8 mouse cellular contexts compared by ENCODE assay signal in the genomic region with DNA sequence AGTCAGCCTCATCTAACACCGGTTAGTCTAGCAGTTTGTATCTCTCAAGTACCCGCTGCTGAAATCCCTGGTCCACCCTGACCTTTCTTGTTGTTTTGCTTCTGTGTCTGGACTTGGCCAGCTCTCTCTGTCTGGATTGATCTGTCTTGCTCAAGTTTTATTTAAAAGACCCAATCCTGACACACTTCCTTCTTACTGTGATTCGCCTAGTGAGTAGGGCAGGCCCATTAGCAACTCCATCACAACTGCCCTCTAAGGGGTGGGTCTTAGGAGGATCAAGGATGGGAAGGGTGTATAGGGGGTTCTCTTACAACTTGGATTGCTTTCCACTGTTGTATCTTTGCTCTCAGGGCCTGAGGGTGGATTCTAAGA. TPM values are rescaled to one million over a fixed set of nuclear protein-coding genes. Genes with fewer than 3 reads are reported as not detected.
DNase-seq lines count a peak whose midpoint lies in the region; ATAC-seq and TF ChIP-seq lines count a peak whose summit lies in the region.

No protein-coding gene starts in this region.

- no peaks in the 10 kb centered on the region for H3K4me1 ChIP-seq in cerebellum, adult 2 months (ENCODE audit: control insufficient read depth, insufficient read depth, low read length)
- H3K4me1 ChIP-seq in embryonic fibroblast, embryonic 13.5 days (ENCODE audit: control insufficient read depth, insufficient read depth, low read length), result peaks cover 4% of the 10 kb centered on the region; the same call in 1 of the 2 replicates
- H3K4me1 ChIP-seq in hindbrain, embryonic 16.5 days (ENCODE audit: control insufficient read depth, insufficient read depth, low read depth, low read length), result peaks cover 14% of the 10 kb centered on the region
- H3K4me1 ChIP-seq in liver, embryonic 14.5 days (replicated peaks; ENCODE audit: control insufficient read depth in 2 of 2, insufficient read depth in 2 of 2, low read length in 1 of 2), result peaks cover 0 to 10% of the 10 kb centered on the region in 2 experiments; a peak in 2 of 4 replicates
- 0 out of 2 replicates have a peak, but pooled peaks cover 5% of the 10 kb centered on the region for H3K4me1 ChIP-seq in olfactory bulb, adult 2 months (ENCODE audit: control insufficient read depth, insufficient read depth, low read length)

- H3K27me3 ChIP-seq in cerebellum, adult 2 months (ENCODE audit: control insufficient read depth, insufficient read depth, low read length), result no peaks in the 10 kb centered on the region
- no peaks in the 10 kb centered on the region for H3K27me3 ChIP-seq in hindbrain, embryonic 16.5 days (replicated peaks; ENCODE audit: control insufficient read depth, insufficient read depth, low read length)
- H3K27me3 ChIP-seq in liver, embryonic 14.5 days (ENCODE audit: control insufficient read depth, insufficient read depth, low read length), result peaks cover 18% of the 10 kb centered on the region

- TF ChIP-seq POLR2A in cerebellum, adult 2 months (IDR thresholded peaks at IDR 0.05; ENCODE audit: borderline replicate concordance, insufficient read depth, low read length), result no peak
- TF ChIP-seq POLR2A in embryonic fibroblast, embryonic 13.5 days (IDR thresholded peaks at IDR 0.05; ENCODE audit: low read depth, low read length), result no peak; the same call in 1 of the 2 replicates
- no peak for TF ChIP-seq POLR2A in olfactory bulb, adult 2 months (IDR thresholded peaks at IDR 0.05; ENCODE audit: insufficient read depth, low read depth, low read length)

- peak overlapping the region; percentile 92 for H3K4me2 ChIP-seq in hindbrain, embryonic 16.5 days (ENCODE audit: low read length)
- H3K4me2 ChIP-seq in liver, embryonic 14.5 days (ENCODE audit: low read depth), result peak overlapping the region; percentile 52; the same call in 1 of the 2 replicates

- WGBS in cerebellum, adult 2 months, result 88% methylated on average over 3 of the region's 3 CpGs
- 76% methylated on average over 3 of the region's 3 CpGs for WGBS in hindbrain, embryonic 16.5 days
- WGBS in liver, embryonic 14.5 days (ENCODE audit: insufficient replicate concordance), result 62% methylated on average over 3 of the region's 3 CpGs
- 79% methylated on average over 3 of the region's 3 CpGs for WGBS in olfactory bulb, adult 2 months

- peak; percentile 74 for ATAC-seq in hindbrain, embryonic 16.5 days
- ATAC-seq in liver, embryonic 14.5 days (ENCODE audit: insufficient read depth), result 0 out of 2 replicates have a peak, but pooled peaks have one; percentile 23
- no peak for ATAC-seq in cerebellum, adult (ENCODE audit: insufficient number of reproducible peaks, low FRiP score, low TSS enrichment)

- H3K27ac ChIP-seq in cerebellum, adult 2 months (ENCODE audit: insufficient read depth, low read length), result no peak overlapping the region
- peak overlapping the region; percentile 74 for H3K27ac ChIP-seq in embryonic fibroblast, embryonic 13.5 days (ENCODE audit: insufficient read depth, low read length)
- peak overlapping the region; percentile 44 for H3K27ac ChIP-seq in hindbrain, embryonic 16.5 days (ENCODE audit: low read depth, low read length)
- no peak overlapping the region for H3K27ac ChIP-seq in liver, embryonic 14.5 days
- 0 out of 2 replicates have a peak overlapping the region, but pooled peaks have one; percentile 9 for H3K27ac ChIP-seq in olfactory bulb, adult 2 months (ENCODE audit: insufficient read depth, low read depth, low read length)

- H3K36me3 ChIP-seq in hindbrain, embryonic 16.5 days (ENCODE audit: control insufficient read depth, insufficient read depth, low read length), result no peaks in the 10 kb centered on the region
- H3K36me3 ChIP-seq in liver, embryonic 14.5 days (replicated peaks; ENCODE audit: control insufficient read depth, insufficient read depth, low read depth), result no peaks in the 10 kb centered on the region

- TF ChIP-seq EP300 in liver, embryonic 14.5 days (IDR thresholded peaks at IDR 0.05; ENCODE audit: low read depth), result no peak

- H3K9ac ChIP-seq in hindbrain, embryonic 16.5 days (ENCODE audit: low read depth, low read length), result peak overlapping the region; percentile 78
- no peak overlapping the region for H3K9ac ChIP-seq in liver, embryonic 14.5 days (replicated peaks)

- TF ChIP-seq CTCF in cerebellum, adult 2 months (IDR thresholded peaks at IDR 0.05; ENCODE audit: borderline replicate concordance, insufficient read depth, low read depth, low read length), result no peak
- no peak for TF ChIP-seq CTCF in embryonic fibroblast, embryonic 13.5 days (IDR thresholded peaks at IDR 0.05; ENCODE audit: borderline replicate concordance, insufficient read depth, low read length)
- no peak for TF ChIP-seq CTCF in liver, embryonic 14.5 days (IDR thresholded peaks at IDR 0.05; ENCODE audit: low read depth)
- TF ChIP-seq CTCF in olfactory bulb, adult 2 months (IDR thresholded peaks at IDR 0.05; ENCODE audit: insufficient read depth, low read depth, low read length), result no peak

- peak in 1 of 2 experiments; percentile 15 for DNase-seq in cerebellum, adult 2 months
- DNase-seq in cerebellum, adult 9-11 months, result no peak
- no peak for DNase-seq in liver, embryonic 14.5 days (ENCODE audit: low read depth in 3 of 3, low spot score in 3 of 3)
- no peak for DNase-seq in spleen, postnatal 14 days (ENCODE audit: low spot score in 2 of 2)

- H3K9me3 ChIP-seq in hindbrain, embryonic 16.5 days (ENCODE audit: control insufficient read depth, low read length), result no peaks in the 10 kb centered on the region
- no peaks in the 10 kb centered on the region for H3K9me3 ChIP-seq in liver, embryonic 14.5 days (ENCODE audit: control insufficient read depth, low read length)

- peak overlapping the region; percentile 44 for H3K4me3 ChIP-seq in cerebellum, adult 2 months (replicated peaks; ENCODE audit: insufficient read depth, low read depth, low read length)
- peak overlapping the region; percentile 35 for H3K4me3 ChIP-seq in embryonic fibroblast, embryonic 13.5 days (ENCODE audit: insufficient read depth, low read length)
- peak overlapping the region; percentile 52 for H3K4me3 ChIP-seq in hindbrain, embryonic 16.5 days (ENCODE audit: low read length)
- peak overlapping the region; percentile 15 to 37; a peak in 2 of 4 replicates for H3K4me3 ChIP-seq in liver, embryonic 14.5 days (ENCODE audit: insufficient read depth in 1 of 2, low read depth in 2 of 2, low read length in 2 of 2)
- H3K4me3 ChIP-seq in olfactory bulb, adult 2 months (ENCODE audit: insufficient read depth, low read depth, low read length), result peak overlapping the region; percentile 55; the same call in 1 of the 2 replicates

RNA-seq across cellular contexts. Expression of a gene that starts 1.0 kb away (rescaled TPM):
- 7.0 and 8.3 TPM in 2 replicates for polyA plus RNA-seq in cerebellum, adult 2 months (2012; rRNA removed)
- polyA plus RNA-seq in embryonic fibroblast, embryonic 13.5 days (2011; ENCODE audit: insufficient read length, low read depth, missing spikeins), result 45.3 and 64.1 TPM in 2 replicates
- 38.6 and 39.1 TPM in 2 replicates for polyA plus RNA-seq in hindbrain, embryonic 16.5 days (2015; fragmentation: Nextera tagmentation; extraction: Ambion mirVana)
- 5.8 and 6.6 TPM in 2 replicates for polyA plus RNA-seq in liver, embryonic 14.5 days (2012; rRNA removed)
- 7.6 and 8.2 TPM in 2 replicates for polyA plus RNA-seq in liver, embryonic 14.5 days (2014; fragmentation: Nextera tagmentation; extraction: Ambion mirVana)
- not detected in 2 replicates for polyA plus RNA-seq in olfactory bulb, adult 2 months (2012; ENCODE audit: insufficient read depth, insufficient read length, low replicate concordance, missing spikeins)

RNA-seq across cellular contexts. Expression of a gene that starts 22.6 kb away (rescaled TPM):
- polyA plus RNA-seq in cerebellum, adult 2 months (2012; rRNA removed), result 0.36 and 0.73 TPM in 2 replicates
- polyA plus RNA-seq in embryonic fibroblast, embryonic 13.5 days (2011; ENCODE audit: insufficient read length, low read depth, missing spikeins), result not detected in 2 replicates
- polyA plus RNA-seq in hindbrain, embryonic 16.5 days (2015; fragmentation: Nextera tagmentation; extraction: Ambion mirVana), result 4.5 and 5.7 TPM in 2 replicates
- polyA plus RNA-seq in liver, embryonic 14.5 days (2012; rRNA removed), result 0.14 and 0.20 TPM in 2 replicates
- 0.29 TPM in 1 of 2 replicates, not detected in the other for polyA plus RNA-seq in liver, embryonic 14.5 days (2014; fragmentation: Nextera tagmentation; extraction: Ambion mirVana)
- not detected in 2 replicates for polyA plus RNA-seq in olfactory bulb, adult 2 months (2012; ENCODE audit: insufficient read depth, insufficient read length, low replicate concordance, missing spikeins)

RNA-seq across cellular contexts. Expression of a gene that starts 53.5 kb away (rescaled TPM):
- 76.7 and 87.0 TPM in 2 replicates for polyA plus RNA-seq in cerebellum, adult 2 months (2012; rRNA removed)
- polyA plus RNA-seq in embryonic fibroblast, embryonic 13.5 days (2011; ENCODE audit: insufficient read length, low read depth, missing spikeins), result 32.3 and 45.1 TPM in 2 replicates
- 40.3 and 41.5 TPM in 2 replicates for polyA plus RNA-seq in hindbrain, embryonic 16.5 days (2015; fragmentation: Nextera tagmentation; extraction: Ambion mirVana)
- polyA plus RNA-seq in liver, embryonic 14.5 days (2012; rRNA removed), result 22.3 and 29.7 TPM in 2 replicates
- 11.3 and 11.7 TPM in 2 replicates for polyA plus RNA-seq in liver, embryonic 14.5 days (2014; fragmentation: Nextera tagmentation; extraction: Ambion mirVana)
- polyA plus RNA-seq in olfactory bulb, adult 2 months (2012; ENCODE audit: insufficient read depth, insufficient read length, low replicate concordance, missing spikeins), result not detected in 2 replicates

Comparison
In these comparisons a context has a peak if more than half of its experiments do, and no peak if none do; other contexts are left out.
1. H3K27ac ChIP-seq: peak in embryonic fibroblast, embryonic 13.5 days (single experiment), hindbrain, embryonic 16.5 days (single experiment) and olfactory bulb, adult 2 months (single experiment); none in cerebellum, adult 2 months (single experiment) and liver, embryonic 14.5 days (single experiment).
2. Peak in every context shown above with its lines, with median percentiles within 50 percentile points of each other: H3K4me3 ChIP-seq.